Mouse (Mus musculus) C2C12 (cell line): ENCODE results near the gene Gm10282.

Experiments
- CEBPB ChIP-seq: IDR thresholded peaks from one replicate; pipeline ENCODE4 v1.6.1; 2011; ENCODE audit warnings: low read depth, mild to moderate bottlenecking, control low read depth, moderate library complexity
- CTCF ChIP-seq: IDR thresholded peaks from one replicate; pipeline ENCODE4 v1.5.1; 2011; ENCODE audit not compliant: control insufficient read depth, insufficient read depth, insufficient read length
- MAX ChIP-seq: IDR thresholded peaks from one replicate; pipeline ENCODE4 v1.6.1; 2011; ENCODE audit warnings: mild to moderate bottlenecking, control low read depth
- MYOD1 ChIP-seq: IDR thresholded peaks from one replicate; pipeline ENCODE4 v1.6.1; 2011; ENCODE audit warnings: low read depth; ENCODE audit not compliant: control insufficient read depth, insufficient read length
- MYOG ChIP-seq: IDR thresholded peaks from one replicate; pipeline ENCODE4 v1.6.1; 2011; ENCODE audit not compliant: control insufficient read depth, insufficient read length; ENCODE audit errors: extremely low read depth
- USF1 ChIP-seq: IDR thresholded peaks from one replicate; pipeline ENCODE4 v1.6.1; 2011; ENCODE audit warnings: low read depth, mild to moderate bottlenecking, control low read depth, moderate library complexity

GRCm38 (mm10) chr8:72324708-72325107 is 19.6 kb upstream of the Gm10282 start:
- no peak for TF ChIP-seq CTCF
- no peak for TF ChIP-seq CEBPB
- TF ChIP-seq USF1: no peak
- TF ChIP-seq MAX: no peak
- TF ChIP-seq MYOD1: no peak
- TF ChIP-seq MYOG: no peak
